Mouse (Mus musculus): ENCODE measurements at regions not wholly inside any gene's neighbourhood (a gene's known extent, or its start where the extent isn't known, plus 50 kb on each side); places are given as distances from the start of the nearest gene placed in this dataset.

GRCm38 (mm10) chr2:94242406-94243052, 84.8 kb upstream of the Hsd17b12 start:
- no peak overlapping the region for H3K4me3 ChIP-seq (ENCODE audit: low read depth, low read length)
- ATAC-seq (no peak), DNase-seq (no peak)
- H3K4me1 ChIP-seq (ENCODE audit: insufficient read depth): no peaks in the 10 kb centered on the region
- 0% methylated on average over 7 of the region's 7 CpGs for WGBS (ENCODE audit: insufficient replicate concordance)
- H3K4me2 ChIP-seq (ENCODE audit: low read depth, low read length): no peak overlapping the region
- TF ChIP-seq CTCF (IDR thresholded peaks at IDR 0.05; ENCODE audit: low read depth) (no peak), EP300 (IDR thresholded peaks at IDR 0.05; ENCODE audit: low read depth) (no peak)
- H3K27ac ChIP-seq (ENCODE audit: low read depth): no peak overlapping the region
- no peaks in the 10 kb centered on the region for H3K36me3 ChIP-seq (replicated peaks; ENCODE audit: insufficient read depth, low read length)
- no peak overlapping the region for H3K9ac ChIP-seq (replicated peaks)
- H3K27me3 ChIP-seq (ENCODE audit: insufficient read depth, low read length): peaks cover 89% of the 10 kb centered on the region
- H3K9me3 ChIP-seq (ENCODE audit: low read length): no peaks in the 10 kb centered on the region

DNA sequence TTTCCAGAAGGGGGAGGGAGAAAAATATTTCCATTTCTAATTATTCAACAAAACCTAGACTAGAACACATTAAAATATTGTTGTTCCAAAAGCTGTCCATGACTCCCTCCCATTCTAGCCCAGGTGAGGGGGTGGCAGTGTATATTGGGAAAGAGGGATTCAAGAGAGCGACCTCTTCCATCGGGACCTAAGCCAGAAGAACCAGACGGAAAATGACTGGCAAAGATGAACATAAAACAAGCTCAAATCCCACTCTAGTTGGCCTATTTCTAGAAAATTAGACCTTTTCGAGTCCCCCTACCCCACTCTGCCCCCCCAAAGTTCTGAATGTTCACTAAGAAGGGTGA, 84.3 kb upstream of the Hsd17b12 start:
- Histone ChIP-seq H3K4me2 (ENCODE audit: low read depth, low read length) (no peak overlapping the region), H3K27ac (ENCODE audit: low read depth) (no peak overlapping the region), H3K9me3 (ENCODE audit: low read length) (no peaks in the 10 kb centered on the region), H3K4me1 (ENCODE audit: insufficient read depth) (no peaks in the 10 kb centered on the region), H3K27me3 (ENCODE audit: insufficient read depth, low read length) (peaks cover 84% of the 10 kb centered on the region), H3K4me3 (ENCODE audit: low read depth, low read length) (no peak overlapping the region), H3K9ac (replicated peaks) (no peak overlapping the region), H3K36me3 (replicated peaks; ENCODE audit: insufficient read depth, low read length) (no peaks in the 10 kb centered on the region)
- DNase-seq: no peak
- no peak for ATAC-seq
- TF ChIP-seq EP300 (IDR thresholded peaks at IDR 0.05; ENCODE audit: low read depth) (no peak), CTCF (IDR thresholded peaks at IDR 0.05; ENCODE audit: low read depth) (no peak)
- WGBS (ENCODE audit: insufficient replicate concordance): 18% methylated on average over 4 of the region's 4 CpGs

- Histone ChIP-seq H3K9ac (replicated peaks) (no peak overlapping the region), H3K4me2 (ENCODE audit: low read depth, low read length) (peak overlapping the region; percentile 44), H3K27ac (ENCODE audit: low read depth) (no peak overlapping the region), H3K27me3 (ENCODE audit: insufficient read depth, low read length) (peaks cover 79% of the 10 kb centered on the region), H3K4me3 (ENCODE audit: low read depth, low read length) (peak overlapping the region; percentile 21), H3K36me3 (replicated peaks; ENCODE audit: insufficient read depth, low read length) (no peaks in the 10 kb centered on the region), H3K4me1 (ENCODE audit: insufficient read depth) (no peaks in the 10 kb centered on the region), H3K9me3 (ENCODE audit: low read length) (no peaks in the 10 kb centered on the region)
- DNase-seq: no peak
- WGBS (ENCODE audit: insufficient replicate concordance): 3% methylated on average over 32 of the region's 55 CpGs
- no peak for TF ChIP-seq CTCF (IDR thresholded peaks at IDR 0.05; ENCODE audit: low read depth)
- TF ChIP-seq EP300 (IDR thresholded peaks at IDR 0.05; ENCODE audit: low read depth): no peak
- ATAC-seq: no peak
These were observed 83.7 kb upstream of the Hsd17b12 start for GRCm38 (mm10) chr2:94241301-94242050.

DNA sequence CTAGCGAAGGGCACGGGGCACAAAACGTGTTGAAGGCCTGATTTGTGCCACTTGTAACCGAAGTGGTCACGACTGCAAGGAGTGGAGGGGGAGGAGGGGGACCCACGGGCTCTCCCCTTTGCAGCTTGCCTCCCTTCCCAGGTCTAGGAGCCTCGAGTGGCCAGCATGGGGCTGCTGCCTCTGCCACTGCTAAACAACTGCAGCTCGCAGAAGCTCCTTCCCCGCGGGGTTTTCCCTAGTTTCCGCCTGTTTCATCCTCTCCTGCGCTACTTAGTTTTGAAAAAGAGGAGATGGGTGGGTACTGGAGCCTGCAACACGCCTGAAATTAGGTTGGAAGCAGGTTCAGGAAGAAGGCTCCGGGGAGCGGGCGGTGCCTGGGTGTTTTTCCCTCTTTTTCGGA, 82.6 kb upstream of the Hsd17b12 start:
- H3K27ac ChIP-seq (ENCODE audit: low read depth): no peak overlapping the region
- H3K36me3 ChIP-seq (replicated peaks; ENCODE audit: insufficient read depth, low read length): no peaks in the 10 kb centered on the region
- DNase-seq: peak; percentile 11
- H3K4me1 ChIP-seq (ENCODE audit: insufficient read depth): no peaks in the 10 kb centered on the region
- WGBS (ENCODE audit: insufficient replicate concordance): 3% methylated on average over 17 of the region's 17 CpGs
- no peaks in the 10 kb centered on the region for H3K9me3 ChIP-seq (ENCODE audit: low read length)
- H3K4me3 ChIP-seq (ENCODE audit: low read depth, low read length): no peak overlapping the region
- ATAC-seq: no peak
- H3K27me3 ChIP-seq (ENCODE audit: insufficient read depth, low read length): peaks cover 68% of the 10 kb centered on the region
- no peak overlapping the region for H3K4me2 ChIP-seq (ENCODE audit: low read depth, low read length)
- no peak overlapping the region for H3K9ac ChIP-seq (replicated peaks)
- TF ChIP-seq EP300 (IDR thresholded peaks at IDR 0.05; ENCODE audit: low read depth): no peak
- no peak for TF ChIP-seq CTCF (IDR thresholded peaks at IDR 0.05; ENCODE audit: low read depth)

DNA sequence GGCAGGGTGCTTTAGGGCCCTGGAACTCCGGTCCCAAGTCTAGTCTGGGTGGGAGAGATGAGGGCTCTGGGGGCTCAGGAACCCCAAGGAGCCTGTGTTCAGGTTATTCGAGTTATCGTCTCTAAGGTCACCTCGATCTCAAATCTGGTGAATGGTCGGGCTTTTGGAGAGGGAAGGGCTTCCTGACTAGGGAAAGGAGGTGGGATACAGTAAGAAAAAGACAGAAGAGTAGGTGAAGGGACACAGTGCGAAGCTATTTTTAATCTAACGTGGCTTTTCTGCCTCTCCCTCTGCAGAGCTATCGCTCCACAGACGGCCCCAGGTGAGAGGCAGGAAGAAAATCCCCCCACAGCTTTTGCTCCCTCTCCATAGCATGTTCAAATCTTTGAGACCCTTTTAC, 81.8 kb upstream of the Hsd17b12 start:
- Histone ChIP-seq H3K4me3 (ENCODE audit: low read depth, low read length) (no peak overlapping the region), H3K4me2 (ENCODE audit: low read depth, low read length) (no peak overlapping the region), H3K27ac (ENCODE audit: low read depth) (no peak overlapping the region), H3K27me3 (ENCODE audit: insufficient read depth, low read length) (peaks cover 61% of the 10 kb centered on the region), H3K4me1 (ENCODE audit: insufficient read depth) (no peaks in the 10 kb centered on the region), H3K9me3 (ENCODE audit: low read length) (no peaks in the 10 kb centered on the region), H3K9ac (replicated peaks) (no peak overlapping the region), H3K36me3 (replicated peaks; ENCODE audit: insufficient read depth, low read length) (no peaks in the 10 kb centered on the region)
- ATAC-seq (no peak), DNase-seq (peak; percentile 7)
- WGBS (ENCODE audit: insufficient replicate concordance): 19% methylated on average over 9 of the region's 9 CpGs
- no peak for TF ChIP-seq EP300 (IDR thresholded peaks at IDR 0.05; ENCODE audit: low read depth)
- no peak for TF ChIP-seq CTCF (IDR thresholded peaks at IDR 0.05; ENCODE audit: low read depth)

DNA sequence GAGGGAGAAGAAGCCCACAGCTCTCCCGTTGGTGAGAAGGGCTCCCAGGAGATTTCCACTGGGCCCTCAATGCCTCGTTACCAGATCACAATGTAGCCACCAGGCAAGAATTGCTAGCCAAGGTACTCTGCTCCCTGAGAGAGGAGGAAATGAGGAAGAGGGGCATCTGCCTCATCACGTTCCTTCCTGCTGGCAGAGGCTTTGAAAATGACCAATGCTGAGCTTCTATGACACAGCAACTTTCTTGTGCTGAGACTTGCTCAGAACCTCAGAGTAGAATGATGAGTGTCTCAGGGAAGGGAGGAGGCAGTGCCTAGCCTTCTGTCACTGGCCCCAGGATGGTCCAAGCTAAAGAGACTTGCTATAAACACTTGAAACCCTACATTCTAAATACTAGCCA, 78.7 kb upstream of the Hsd17b12 start:
- peak; percentile 6 for DNase-seq
- H3K4me1 ChIP-seq (ENCODE audit: insufficient read depth): no peaks in the 10 kb centered on the region
- no peak for TF ChIP-seq EP300 (IDR thresholded peaks at IDR 0.05; ENCODE audit: low read depth)
- TF ChIP-seq CTCF (IDR thresholded peaks at IDR 0.05; ENCODE audit: low read depth): no peak
- ATAC-seq: no peak
- peaks cover 30% of the 10 kb centered on the region for H3K27me3 ChIP-seq (ENCODE audit: insufficient read depth, low read length)
- H3K9me3 ChIP-seq (ENCODE audit: low read length): no peaks in the 10 kb centered on the region
- H3K27ac ChIP-seq (ENCODE audit: low read depth): no peak overlapping the region
- WGBS (ENCODE audit: insufficient replicate concordance): 25% methylated on average over 3 of the region's 3 CpGs
- no peak overlapping the region for H3K4me2 ChIP-seq (ENCODE audit: low read depth, low read length)
- H3K9ac ChIP-seq (replicated peaks): no peak overlapping the region
- H3K4me3 ChIP-seq (ENCODE audit: low read depth, low read length): no peak overlapping the region
- H3K36me3 ChIP-seq (replicated peaks; ENCODE audit: insufficient read depth, low read length): no peaks in the 10 kb centered on the region
